Mouse (Mus musculus) cerebellum, adult 2 months (tissue): ENCODE measurements at regions not wholly inside any gene's neighbourhood (a gene's known extent, or its start where the extent isn't known, plus 50 kb on each side); places are given as distances from the start of the nearest gene placed in this dataset.

Experiments
- CTCF ChIP-seq: fragments of 200-500 bp; IDR thresholded peaks from 2 replicates; pipeline ENCODE4 v1.5.1; 2011; ENCODE audit warnings: low read depth, mild to moderate bottlenecking, control low read depth, low read length, moderate library complexity, borderline replicate concordance; ENCODE audit not compliant: insufficient read depth
- POLR2A ChIP-seq: fragments of 200-500 bp; IDR thresholded peaks from 2 replicates; pipeline ENCODE4 v1.6.1; 2011; ENCODE audit warnings: low read length, control low read depth, borderline replicate concordance; ENCODE audit not compliant: insufficient read depth

GRCm38 (mm10) chr13:81930266-81930665 lies 147.4 kb downstream of the Cetn3 start:
- TF ChIP-seq POLR2A (no peak), CTCF (no peak)
